Comparison of ENCODE assay signal across 8 mouse cellular contexts in the genomic region with DNA sequence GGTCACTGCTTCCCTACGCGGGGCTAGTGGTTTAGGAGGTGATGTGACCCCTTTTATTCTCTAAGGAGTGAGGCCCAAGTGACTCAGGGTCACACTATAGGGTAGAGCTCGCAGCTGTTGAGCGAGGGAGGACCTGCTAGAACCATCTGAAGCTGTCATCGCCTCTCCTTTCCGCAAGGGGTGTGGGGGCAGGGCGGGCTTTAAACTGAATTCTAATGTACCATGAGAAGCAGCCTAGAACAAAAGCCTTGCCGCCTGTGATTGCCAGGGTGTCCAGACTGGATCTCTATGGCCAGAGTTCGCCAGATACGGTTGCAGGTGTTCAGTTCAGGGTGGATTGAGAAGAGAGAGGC. TPM values are rescaled to one million over a fixed set of nuclear protein-coding genes. Genes with fewer than 3 reads are reported as not detected.
DNase-seq lines count a peak whose midpoint lies in the region; ATAC-seq and TF ChIP-seq lines count a peak whose summit lies in the region.

No protein-coding gene starts in this region.

- H3K36me3 ChIP-seq in C2C12 (ENCODE audit: control insufficient read depth, insufficient read depth): peaks cover 13% of the 10 kb centered on the region
- H3K36me3 ChIP-seq in embryonic facial prominence, embryonic 10.5 days (replicated peaks): peaks cover 14% of the 10 kb centered on the region
- H3K36me3 ChIP-seq in hindbrain, embryonic 12.5 days: peaks cover 5% of the 10 kb centered on the region
- no peaks in the 10 kb centered on the region for H3K36me3 ChIP-seq in limb, embryonic 15.5 days
- no peaks in the 10 kb centered on the region for H3K36me3 ChIP-seq in neural tube, embryonic 11.5 days (ENCODE audit: control insufficient read depth, insufficient read depth, low read length)

- H3K79me2 ChIP-seq in C2C12 (ENCODE audit: control insufficient read depth, insufficient read depth): peaks cover 22% of the 10 kb centered on the region

- H3K79me3 ChIP-seq in C2C12 (ENCODE audit: low read depth): peaks cover 11% of the 10 kb centered on the region

- no peak overlapping the region for H3K4me3 ChIP-seq in C2C12 (ENCODE audit: insufficient read depth, poor library complexity, severe bottlenecking)
- H3K4me3 ChIP-seq in embryonic facial prominence, embryonic 10.5 days: peak overlapping the region; percentile 79
- H3K4me3 ChIP-seq in hindbrain, embryonic 12.5 days: peak overlapping the region; percentile 86
- H3K4me3 ChIP-seq in limb, embryonic 15.5 days: peak overlapping the region; percentile 64
- peak overlapping the region; percentile 79 for H3K4me3 ChIP-seq in neural tube, embryonic 11.5 days (ENCODE audit: low read depth, low read length)

- peak overlapping the region; percentile 93 for H3K27ac ChIP-seq in embryonic facial prominence, embryonic 10.5 days (replicated peaks)
- H3K27ac ChIP-seq in hindbrain, embryonic 12.5 days: peak overlapping the region; percentile 100
- H3K27ac ChIP-seq in limb, embryonic 15.5 days: peak overlapping the region; percentile 78
- peak overlapping the region; percentile 100 for H3K27ac ChIP-seq in neural tube, embryonic 11.5 days (ENCODE audit: low read depth, low read length)

- no peaks in the 10 kb centered on the region for H3K9me3 ChIP-seq in embryonic facial prominence, embryonic 10.5 days
- H3K9me3 ChIP-seq in hindbrain, embryonic 12.5 days (replicated peaks): no peaks in the 10 kb centered on the region
- no peaks in the 10 kb centered on the region for H3K9me3 ChIP-seq in limb, embryonic 15.5 days
- no peaks in the 10 kb centered on the region for H3K9me3 ChIP-seq in neural tube, embryonic 11.5 days (ENCODE audit: control insufficient read depth, low read length)

- no peaks in the 10 kb centered on the region for H3K27me3 ChIP-seq in C2C12 (ENCODE audit: control insufficient read depth, insufficient read depth, insufficient read length)
- peaks cover 37% of the 10 kb centered on the region for H3K27me3 ChIP-seq in embryonic facial prominence, embryonic 10.5 days (replicated peaks; ENCODE audit: low read depth, poor library complexity, severe bottlenecking)
- H3K27me3 ChIP-seq in hindbrain, embryonic 12.5 days: no peaks in the 10 kb centered on the region
- H3K27me3 ChIP-seq in limb, embryonic 15.5 days: peaks cover 10% of the 10 kb centered on the region
- no peaks in the 10 kb centered on the region for H3K27me3 ChIP-seq in neural tube, embryonic 11.5 days (ENCODE audit: control insufficient read depth, insufficient read depth, low read length)

- peak; percentile 62 for ATAC-seq in hindbrain, embryonic 12.5 days (ENCODE audit: low FRiP score)
- ATAC-seq in limb, embryonic 15.5 days (ENCODE audit: insufficient number of reproducible peaks, low FRiP score, low TSS enrichment, low read depth): peak; percentile 15; the same call in 1 of the 2 replicates
- ATAC-seq in neural tube, embryonic 11.5 days (ENCODE audit: insufficient read depth, low FRiP score, low TSS enrichment): peak; percentile 35

- peak overlapping the region; percentile 62 for H3K4me2 ChIP-seq in hindbrain, embryonic 12.5 days (replicated peaks)
- peak overlapping the region; percentile 84 for H3K4me2 ChIP-seq in limb, embryonic 15.5 days
- peak overlapping the region; percentile 82 for H3K4me2 ChIP-seq in neural tube, embryonic 11.5 days (ENCODE audit: low read depth)

- TF ChIP-seq CTCF in C2C12 (IDR thresholded peaks at IDR 0.05; ENCODE audit: control insufficient read depth, insufficient read depth, insufficient read length): no peak

- H3K4me1 ChIP-seq in embryonic facial prominence, embryonic 10.5 days: peaks cover 60% of the 10 kb centered on the region
- peaks cover 34% of the 10 kb centered on the region for H3K4me1 ChIP-seq in hindbrain, embryonic 12.5 days
- peaks cover 49% of the 10 kb centered on the region for H3K4me1 ChIP-seq in limb, embryonic 15.5 days
- peaks cover 7% of the 10 kb centered on the region; the same call in 1 of the 2 replicates for H3K4me1 ChIP-seq in neural tube, embryonic 11.5 days (ENCODE audit: control insufficient read depth, insufficient read depth, low read length)

- H3K9ac ChIP-seq in hindbrain, embryonic 12.5 days: peak overlapping the region; percentile 93
- H3K9ac ChIP-seq in limb, embryonic 15.5 days: no peak overlapping the region
- peak overlapping the region; percentile 93 for H3K9ac ChIP-seq in neural tube, embryonic 11.5 days (ENCODE audit: low read length)

- under 1% methylated on average over 10 of the region's 10 CpGs for WGBS in embryonic facial prominence, embryonic 10.5 days
- WGBS in hindbrain, embryonic 12.5 days: under 1% methylated on average over 10 of the region's 10 CpGs
- WGBS in limb, embryonic 15.5 days: 5% methylated on average over 10 of the region's 10 CpGs
- WGBS in neural tube, embryonic 11.5 days: under 1% methylated on average over 10 of the region's 10 CpGs

- peak; percentile 49 for DNase-seq in adrenal gland, postnatal 14 days
- no peak for DNase-seq in adrenal gland, adult 18-20 months (ENCODE audit: low spot score in 2 of 2)
- peak; percentile 78 for DNase-seq in embryonic facial prominence, embryonic 10.5 days (ENCODE audit: low spot score)
- DNase-seq in neural tube, embryonic 11.5 days (ENCODE audit: low spot score): peak; percentile 89
- no peak for DNase-seq in urinary bladder, postnatal 4 days (ENCODE audit: low spot score in 2 of 2)

- peak overlapping the region; percentile 42 for H3ac ChIP-seq in C2C12 (ENCODE audit: control insufficient read depth, insufficient read length, low read depth)

TF ChIP-seq in C2C12, 6 proteins besides CTCF, POLR2A, EP300 and RAD21:
- TF ChIP-seq MYOD1 (IDR thresholded peaks at IDR 0.05; ENCODE audit: control insufficient read depth, insufficient read length, low read depth) (peak; percentile 89), MAX (IDR thresholded peaks at IDR 0.05) (no peak)

RNA-seq across cellular contexts. Expression of a gene that starts 1.4 kb away (rescaled TPM):
- 5.5 and 22.5 TPM in 2 replicates for total RNA-seq in adrenal gland, postnatal 14 days (2021)
- total RNA-seq in adrenal gland, adult 18-20 months (2021): 1 to 10 TPM; 1.0 to 2.9 TPM
- 216 TPM for polyA plus RNA-seq in C2C12 (2012; fragmentation: generic; extraction: Trizol)
- polyA plus RNA-seq in embryonic facial prominence, embryonic 10.5 days (2016; fragmentation: Nextera tagmentation; extraction: Ambion mirVana): 65.5 and 73.2 TPM in 2 replicates
- polyA plus RNA-seq in hindbrain, embryonic 12.5 days (2016; fragmentation: Nextera tagmentation; extraction: Ambion mirVana): 363 and 373 TPM in 2 replicates
- 33.5 and 34.5 TPM in 2 replicates for polyA plus RNA-seq in limb, embryonic 15.5 days (2015; fragmentation: Nextera tagmentation; extraction: Ambion mirVana)
- polyA plus RNA-seq in neural tube, embryonic 11.5 days (2014; fragmentation: Nextera tagmentation; extraction: Ambion mirVana): 322 and 344 TPM in 2 replicates

RNA-seq across cellular contexts. Expression of a gene that starts 31.1 kb away (rescaled TPM):
- total RNA-seq in adrenal gland, postnatal 14 days (2021): 30.2 and 40.3 TPM in 2 replicates
- 10 to 100 TPM; 30.3 to 35.0 TPM for total RNA-seq in adrenal gland, adult 18-20 months (2021)
- 151 TPM for polyA plus RNA-seq in C2C12 (2012; fragmentation: generic; extraction: Trizol)
- polyA plus RNA-seq in embryonic facial prominence, embryonic 10.5 days (2016; fragmentation: Nextera tagmentation; extraction: Ambion mirVana): 97.9 and 99.9 TPM in 2 replicates
- polyA plus RNA-seq in hindbrain, embryonic 12.5 days (2016; fragmentation: Nextera tagmentation; extraction: Ambion mirVana): 80.5 and 93.8 TPM in 2 replicates
- polyA plus RNA-seq in limb, embryonic 15.5 days (2015; fragmentation: Nextera tagmentation; extraction: Ambion mirVana): 62.6 and 65.5 TPM in 2 replicates
- 92.4 and 92.6 TPM in 2 replicates for polyA plus RNA-seq in neural tube, embryonic 11.5 days (2014; fragmentation: Nextera tagmentation; extraction: Ambion mirVana)

RNA-seq across cellular contexts. Expression of a gene that starts 53.9 kb away (rescaled TPM):
- 46.1 and 59.9 TPM in 2 replicates for total RNA-seq in adrenal gland, postnatal 14 days (2021)
- total RNA-seq in adrenal gland, adult 18-20 months (2021): 10 to 100 TPM; 35.1 to 85.9 TPM
- polyA plus RNA-seq in C2C12 (2012; fragmentation: generic; extraction: Trizol): 304 TPM
- polyA plus RNA-seq in embryonic facial prominence, embryonic 10.5 days (2016; fragmentation: Nextera tagmentation; extraction: Ambion mirVana): 101 and 105 TPM in 2 replicates
- 785 and 845 TPM in 2 replicates for polyA plus RNA-seq in hindbrain, embryonic 12.5 days (2016; fragmentation: Nextera tagmentation; extraction: Ambion mirVana)
- polyA plus RNA-seq in limb, embryonic 15.5 days (2015; fragmentation: Nextera tagmentation; extraction: Ambion mirVana): 188 and 249 TPM in 2 replicates
- 454 and 539 TPM in 2 replicates for polyA plus RNA-seq in neural tube, embryonic 11.5 days (2014; fragmentation: Nextera tagmentation; extraction: Ambion mirVana)

Comparison
In these comparisons a context has a peak if more than half of its experiments do, and no peak if none do; other contexts are left out.
1. DNase-seq: peak in adrenal gland, postnatal 14 days (single experiment), embryonic facial prominence, embryonic 10.5 days (single experiment) and neural tube, embryonic 11.5 days (single experiment); none in adrenal gland, adult 18-20 months (0 of 2) and urinary bladder, postnatal 4 days (0 of 2).
2. Peak in every context shown above with its lines, with median percentiles within 50 percentile points of each other: H3K27ac ChIP-seq, ATAC-seq and H3K4me2 ChIP-seq.